Mouse (Mus musculus) CH12.LX (cell line): ENCODE measurements around the gene Gm13090. TPM values are rescaled to one million over a fixed set of nuclear protein-coding genes. Genes with fewer than 3 reads are reported as not detected.

Source experiments
- DNase-seq: peaks from one replicate; pipeline ENCODE4 v3.0.0-alpha.2; 2013; ENCODE audit errors: extremely low read depth
- H3K27ac ChIP-seq: 2 replicates; pipeline ENCODE4 v1.5.1; 2012; ENCODE audit warnings: low read depth, mild to moderate bottlenecking, control low read depth, moderate library complexity; ENCODE audit not compliant: insufficient read depth
- H3K27me3 ChIP-seq: replicated peaks from 2 replicates; pipeline ENCODE3; 2012; ENCODE audit warnings: inconsistent platforms
- H3K36me3 ChIP-seq, 2 experiments: replicated peaks in 1 of 2; 2 replicates each; pipeline versions ENCODE3 to v1.6.1; 2012; ENCODE audit warnings: inconsistent platforms in 1 of 2, low read length in 1 of 2, mild to moderate bottlenecking in 1 of 2, mixed read lengths in 1 of 2, moderate library complexity in 1 of 2; ENCODE audit not compliant: control insufficient read depth in 1 of 2, insufficient read depth in 1 of 2
- H3K4me1 ChIP-seq, 2 experiments: 2 replicates each; pipeline ENCODE4 v1.6.1; 2012; ENCODE audit warnings: inconsistent platforms in 1 of 2, moderate library complexity in 1 of 2; ENCODE audit not compliant: insufficient read depth in 2 of 2, control insufficient read depth in 1 of 2
- H3K4me2 ChIP-seq: 2 replicates; pipeline ENCODE4 v1.6.1; 2012; ENCODE audit warnings: low read depth, mild to moderate bottlenecking, control low read depth; ENCODE audit not compliant: poor library complexity, insufficient read depth, severe bottlenecking
- H3K4me3 ChIP-seq, 3 experiments: fragments of 150-350 bp in 1 of 3; sonication (generic) in 1 of 3; replicated peaks in 1 of 3; 2 replicates each; pipeline versions ENCODE3 to v1.5.1; 2011 to 2012; ENCODE audit warnings: low read depth in 2 of 3, low read length in 2 of 3, mild to moderate bottlenecking in 2 of 3, moderate library complexity in 2 of 3, control low read depth in 1 of 3, improper control_type of control experiment in 1 of 3, inconsistent platforms in 1 of 3, mixed read lengths in 1 of 3; ENCODE audit not compliant: poor library complexity in 1 of 3
- H3K79me2 ChIP-seq: replicated peaks from 2 replicates; pipeline ENCODE4 v1.6.1; 2012; ENCODE audit warnings: mild to moderate bottlenecking, moderate library complexity; ENCODE audit not compliant: control insufficient read depth, poor library complexity, insufficient read depth, severe bottlenecking; ENCODE audit errors: extremely low read depth
- H3K9ac ChIP-seq: 2 replicates; pipeline ENCODE4 v1.6.1; 2012; ENCODE audit warnings: low read depth, mild to moderate bottlenecking, control low read depth, moderate library complexity; ENCODE audit not compliant: insufficient read depth
- H3K9me3 ChIP-seq: replicated peaks from 2 replicates; pipeline ENCODE3; 2012; ENCODE audit warnings: low read length, inconsistent platforms, mixed read lengths
- BHLHE40 ChIP-seq: IDR thresholded peaks from 2 replicates; pipeline ENCODE4 v1.6.1; 2011; ENCODE audit warnings: mild to moderate bottlenecking, low read depth, low read length, improper control_type of control experiment
- CHD1 ChIP-seq: IDR thresholded peaks from 2 replicates; pipeline ENCODE4 v1.6.1; 2012; ENCODE audit warnings: low read depth, low read length, improper control_type of control experiment, inconsistent platforms
- CHD2 ChIP-seq: IDR thresholded peaks from 2 replicates; pipeline ENCODE4 v1.6.1; 2011; ENCODE audit warnings: low read length, improper control_type of control experiment
- E2F4 ChIP-seq: IDR thresholded peaks from 2 replicates; pipeline ENCODE4 v1.6.1; 2011; ENCODE audit warnings: low read depth, low read length, improper control_type of control experiment; ENCODE audit not compliant: insufficient replicate concordance
- EP300 ChIP-seq: IDR thresholded peaks from 2 replicates; pipeline ENCODE4 v1.6.1; 2011; ENCODE audit warnings: low read length, improper control_type of control experiment
- ETS1 ChIP-seq: conservative IDR thresholded peaks from 2 replicates; pipeline ENCODE4 v1.6.1; 2012; ENCODE audit warnings: low read depth, mild to moderate bottlenecking, inconsistent platforms, low read length, improper control_type of control experiment, moderate library complexity
- JUND ChIP-seq: conservative IDR thresholded peaks from 2 replicates; pipeline ENCODE4 v1.6.1; 2011; ENCODE audit warnings: low read depth, low read length, improper control_type of control experiment
- KAT2A ChIP-seq: IDR thresholded peaks from 2 replicates; pipeline ENCODE4 v1.6.1; 2012; ENCODE audit warnings: low read length, improper control_type of control experiment, inconsistent platforms; ENCODE audit not compliant: insufficient replicate concordance
- MAFK ChIP-seq: IDR thresholded peaks from 2 replicates; pipeline ENCODE4 v1.6.1; 2011; ENCODE audit warnings: low read length, improper control_type of control experiment; ENCODE audit not compliant: insufficient replicate concordance
- MAZ ChIP-seq: IDR thresholded peaks from 2 replicates; pipeline ENCODE4 v1.6.1; 2012; ENCODE audit warnings: low read depth, mild to moderate bottlenecking, inconsistent platforms, low read length, improper control_type of control experiment, moderate library complexity
- MEF2A ChIP-seq: IDR thresholded peaks from 2 replicates; pipeline ENCODE4 v1.6.1; 2014; ENCODE audit warnings: low read depth, mild to moderate bottlenecking, inconsistent platforms, low read length, improper control_type of control experiment, borderline replicate concordance
- MYC ChIP-seq: IDR thresholded peaks from 2 replicates; pipeline ENCODE4 v1.6.1; 2011; ENCODE audit warnings: low read depth, mild to moderate bottlenecking, improper control_type of control experiment, low read length
- POLR2A ChIP-seq: IDR thresholded peaks from 2 replicates; pipeline ENCODE4 v1.6.1; 2011; ENCODE audit warnings: low read depth, mild to moderate bottlenecking, improper control_type of control experiment, low read length
- POLR2AphosphoS2 ChIP-seq: IDR thresholded peaks from 2 replicates; pipeline ENCODE4 v1.6.1; 2011; ENCODE audit warnings: low read depth, low read length, improper control_type of control experiment
- TBP ChIP-seq: conservative IDR thresholded peaks from 2 replicates; pipeline ENCODE4 v1.6.1; 2011; ENCODE audit warnings: low read depth, low read length, improper control_type of control experiment
- TCF12 ChIP-seq: IDR thresholded peaks from 2 replicates; pipeline ENCODE4 v1.6.1; 2014; ENCODE audit warnings: low read depth, mild to moderate bottlenecking, inconsistent platforms, low read length, improper control_type of control experiment
- USF2 ChIP-seq: conservative IDR thresholded peaks from 2 replicates; pipeline ENCODE4 v1.6.1; 2011; ENCODE audit warnings: low read depth, low read length, improper control_type of control experiment
- ZC3H11A ChIP-seq: IDR thresholded peaks from 2 replicates; pipeline ENCODE4 v1.6.1; 2012; ENCODE audit warnings: low read depth, mild to moderate bottlenecking, inconsistent platforms, low read length, improper control_type of control experiment
- ZNF384 ChIP-seq: IDR thresholded peaks from 2 replicates; pipeline ENCODE4 v1.6.1; 2012; ENCODE audit warnings: low read depth, low read length, improper control_type of control experiment, inconsistent platforms
- dilution Hi-C: fragments of 300-500 bp; cut with MboI; formaldehyde crosslinking; loops from 2 replicates; pipeline ENCODE4 v1.14.3; 2020; ENCODE audit warnings: low sequenced_read_pairs; ENCODE audit not compliant: extremely low pct_unique_long_range_greater_than_20kb, extremely low pct_ligation_motif_present
- in situ Hi-C: fragments of 300-500 bp; cut with MboI; formaldehyde crosslinking; loops from 3 replicates; pipeline ENCODE4 v1.14.3; 2019; ENCODE audit warnings: low sequenced_read_pairs, low pct_ligation_motif_present, low pct_unique_long_range_greater_than_20kb, mixed read lengths
- polyA plus RNA-seq: library from polyadenylated mRNA; unstranded; fragments of >175 nt; gene quantifications from 2 replicates; pipeline ENCODE4 v1.2.1, GENCODE M21; 2012; ENCODE audit warnings: low read depth; ENCODE audit not compliant: insufficient read length
- total RNA-seq, 2 experiments: library from RNA; depleted of rRNA; stranded (reverse); fragments of 300-350 nt in 1 of 2; fragments of >200 nt in 1 of 2; gene quantifications; 2 replicates each; pipeline ENCODE4 v1.2.3; 2012 to 2014

Gene Gm13090
- total and polyA plus RNA-seq, 3 experiments, result not detected

- Histone ChIP-seq H3K9ac (no peak overlapping the region), H3K4me2 (no peak overlapping the region), H3K4me3 (no peak overlapping the region), H3K36me3 (no peaks in the 10 kb centered on the region), H3K27me3 (no peaks in the 10 kb centered on the region), H3K79me2 (no peaks in the 10 kb centered on the region), H3K4me1 (no peaks in the 10 kb centered on the region), H3K27ac (no peak overlapping the region), H3K9me3 (peaks cover 35% of the 10 kb centered on the region)
- no peak for TF ChIP-seq MYC
- no peak for TF ChIP-seq ETS1
- TF ChIP-seq CHD1, result no peak
- TF ChIP-seq POLR2A, result no peak
- TF ChIP-seq EP300, result no peak
- no peak for TF ChIP-seq CHD2
- in situ Hi-C loops (no loop called here), dilution Hi-C loops (no loop called here)
- no peak for DNase-seq
Observed at GRCm38 (mm10) chr4:151108028-151108771, 18.8 kb downstream of the Gm13090 start.

DNA sequence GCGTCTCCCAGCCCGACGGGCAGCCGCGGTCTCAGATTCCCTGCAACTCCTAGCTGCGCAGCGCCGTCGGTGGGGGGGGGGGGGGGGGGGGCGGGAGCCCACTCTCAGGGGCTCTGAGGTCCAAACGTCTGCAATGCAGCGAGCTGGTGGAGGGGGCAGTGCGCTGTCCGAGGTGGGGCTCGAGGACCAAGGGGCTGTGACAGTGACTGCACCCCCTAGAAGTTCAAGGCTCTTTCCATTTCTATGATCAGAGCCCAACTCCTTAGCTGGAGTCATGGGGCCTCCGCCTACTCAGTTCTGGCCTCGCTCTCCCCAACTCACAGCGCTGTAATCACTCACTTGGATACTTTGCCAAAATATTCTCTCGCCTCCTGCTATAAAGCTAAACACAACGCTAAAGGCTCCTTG lies 19.5 kb downstream of the Gm13090 start:
- Histone ChIP-seq H3K9ac (no peak overlapping the region), H3K36me3 (no peaks in the 10 kb centered on the region), H3K9me3 (peaks cover 33% of the 10 kb centered on the region), H3K4me1 (no peaks in the 10 kb centered on the region), H3K79me2 (no peaks in the 10 kb centered on the region), H3K27me3 (no peaks in the 10 kb centered on the region), H3K4me3 (no peak overlapping the region), H3K27ac (no peak overlapping the region), H3K4me2 (no peak overlapping the region)
- dilution Hi-C loops, result no loop called here
- no peak for DNase-seq
- in situ Hi-C loops, result no loop called here
- TF ChIP-seq E2F4, result no peak

DNA sequence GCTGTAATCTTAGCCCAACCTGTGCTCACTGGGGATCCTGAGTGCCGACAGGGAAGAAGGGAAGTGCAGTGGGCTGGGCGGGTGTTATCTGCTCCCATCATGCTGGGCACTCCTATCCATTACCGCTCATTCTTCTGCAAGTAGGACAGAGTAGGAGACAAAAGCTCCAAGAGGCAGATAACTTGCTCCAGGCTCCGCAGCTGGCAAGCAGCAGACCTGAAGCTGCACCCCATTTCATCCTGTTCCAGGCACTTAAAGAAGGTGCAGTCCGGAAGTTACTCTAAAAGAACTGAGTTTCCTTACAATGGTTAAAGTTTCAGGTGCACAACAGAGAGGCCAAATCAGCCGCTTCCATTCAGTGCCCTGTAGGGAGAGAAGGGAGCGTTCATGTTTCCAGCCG lies 21.9 kb downstream of the Gm13090 start:
- in situ Hi-C loops (no loop called here), dilution Hi-C loops (no loop called here)
- Histone ChIP-seq H3K9ac (no peak overlapping the region), H3K27me3 (peaks cover 11% of the 10 kb centered on the region), H3K9me3 (peaks cover 34% of the 10 kb centered on the region), H3K27ac (no peak overlapping the region), H3K79me2 (no peaks in the 10 kb centered on the region), H3K4me3 (no peak overlapping the region), H3K4me1 (no peaks in the 10 kb centered on the region), H3K4me2 (no peak overlapping the region), H3K36me3 (no peaks in the 10 kb centered on the region)
- TF ChIP-seq TBP, result no peak
- TF ChIP-seq MEF2A, result no peak
- no peak for TF ChIP-seq ZC3H11A
- TF ChIP-seq POLR2AphosphoS2, result no peak
- TF ChIP-seq ZNF384, result no peak
- TF ChIP-seq USF2, result no peak
- no peak for TF ChIP-seq EP300
- no peak for TF ChIP-seq JUND
- TF ChIP-seq POLR2A, result no peak
- no peak for TF ChIP-seq MAZ
- no peak for TF ChIP-seq TCF12
- TF ChIP-seq MAFK, result no peak
- no peak for TF ChIP-seq KAT2A
- no peak for TF ChIP-seq BHLHE40
- no peak for DNase-seq
